Mouse (Mus musculus): Measurements from ENCODE around the gene Fam221b. TPM values are rescaled to one million over a fixed set of nuclear protein-coding genes. Genes with fewer than 3 reads are reported as not detected.

The Fam221b gene
- 0.30 and 0.37 TPM in 2 replicates for polyA plus RNA-seq (2012; rRNA removed)

DNA sequence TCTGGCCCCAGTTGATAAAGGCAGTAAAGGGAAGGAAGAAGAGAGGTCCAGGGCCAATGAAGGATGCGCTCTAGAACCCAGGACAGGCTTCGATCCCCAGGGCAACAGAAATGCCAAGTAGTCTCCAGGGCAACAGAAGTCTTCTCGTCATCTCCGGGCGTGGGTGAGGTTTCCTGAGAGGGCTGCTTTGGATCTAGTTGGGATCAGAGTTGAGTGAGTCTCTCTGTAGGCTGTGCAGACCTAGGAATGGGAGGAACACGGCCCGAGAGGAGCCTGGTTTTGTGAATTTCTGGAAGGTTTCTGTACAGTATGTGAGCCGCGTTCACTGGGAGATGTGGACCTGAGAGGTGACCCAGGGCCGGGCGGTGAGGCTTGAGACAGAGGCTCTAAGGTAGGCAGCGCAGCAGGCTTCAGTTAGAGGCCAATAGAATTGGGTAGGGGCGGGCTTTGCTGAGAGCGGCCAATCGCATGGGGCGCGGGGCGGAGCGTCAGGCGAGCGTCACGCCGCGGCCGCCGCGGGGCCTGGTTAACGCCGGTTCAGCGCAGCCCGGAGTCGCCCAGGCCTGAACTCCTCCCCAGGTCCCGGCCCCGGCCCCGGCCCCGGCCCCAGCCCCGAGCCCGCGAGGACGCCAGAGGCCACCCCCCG is at the start of gene Fam221b, which contains the start of gene Tmem8b:
Fam221b (minus strand) TSS at position 364 of the 646 bp plus-strand sequence.
Tmem8b (plus strand) TSS at position 190 of the 646 bp plus-strand sequence.

DNA sequence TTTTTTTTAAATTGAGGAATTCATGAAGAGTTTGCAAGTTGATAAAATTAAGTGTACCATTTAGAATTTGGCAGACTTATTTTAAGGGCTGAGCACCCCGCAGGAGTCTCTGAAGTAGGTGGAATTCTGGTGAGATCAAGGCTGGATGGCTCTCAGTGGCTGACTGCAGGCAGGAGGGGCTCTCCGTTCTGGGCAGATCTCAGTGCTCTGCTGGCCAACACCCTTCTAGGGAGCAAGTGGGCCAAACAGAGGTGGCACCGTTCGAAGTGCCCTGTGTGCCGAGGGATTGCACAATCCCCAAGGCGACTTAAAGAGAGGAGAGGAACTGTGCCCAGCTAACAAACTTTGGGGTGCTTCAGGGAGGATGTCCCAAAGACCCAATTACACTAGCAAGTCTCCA is 40.9 kb upstream of the Fam221b start, which contains the start of gene Olfr71:
Olfr71 (minus strand) TSS at position 387 of the 400 bp plus-strand sequence.

GRCm38 (mm10) chr4:43700707-43701106 is 31.8 kb upstream of the Fam221b start, which contains the start of gene Olfr70:
Gene Olfr70, minus strand, starts transcription at chr4:43700807.

DNA sequence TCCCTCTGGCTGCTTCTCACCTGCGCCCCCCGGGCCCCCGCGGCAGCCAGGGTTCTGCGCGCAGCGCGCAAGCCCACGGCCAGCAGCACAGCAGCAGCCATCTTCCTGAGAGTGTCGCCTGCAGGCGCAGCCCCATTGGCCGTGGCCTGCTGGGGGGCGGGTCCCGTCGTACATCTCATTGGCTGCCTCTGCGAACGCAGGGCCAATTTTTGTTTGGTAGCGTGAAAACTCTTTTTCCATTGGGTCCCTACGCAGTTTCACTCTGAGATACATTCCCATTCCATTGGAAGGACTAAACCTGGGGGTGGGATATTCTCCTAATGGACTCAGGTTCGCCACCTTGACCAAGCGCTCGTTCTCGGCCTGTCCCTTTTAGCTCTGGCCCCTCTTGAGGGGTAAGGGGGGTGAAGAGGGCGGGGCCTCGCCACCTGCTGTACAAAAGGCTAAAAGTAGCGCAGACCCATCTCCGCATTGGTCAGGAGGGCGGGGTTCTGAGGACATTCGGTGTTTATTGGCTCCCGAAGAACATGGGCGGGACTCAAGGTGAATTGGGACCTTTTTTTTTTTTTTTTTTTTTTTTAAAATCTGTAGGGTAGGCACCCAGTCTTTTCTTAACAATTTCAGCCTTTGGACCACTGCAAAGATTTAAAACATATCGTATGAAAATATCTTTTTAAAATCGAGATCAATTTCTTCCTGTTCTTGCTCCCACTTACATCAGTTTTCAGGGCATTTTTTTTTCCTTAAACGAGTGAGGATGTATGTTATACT is 12.4 kb downstream of the Fam221b start, which contains the start of gene Hint2:
Hint2 (minus strand) TSS at position 128 of the 771 bp plus-strand sequence.

GRCm38 (mm10) chr4:43653161-43654015 is 15.6 kb downstream of the Fam221b start, which contains the start of gene Spag8:
Gene Spag8, minus strand, starts transcription at chr4:43653594.

GRCm38 (mm10) chr4:43631046-43631955 is 37.6 kb downstream of the Fam221b start, which contains the start of gene Npr2:
Gene Npr2, plus strand, starts transcription at chr4:43631935.

Other genes starting within 250 kb of the Fam221b start
- 0.92 and 1.1 TPM in 2 replicates for gene Fam166b, start 240.0 kb downstream of the Fam221b start, polyA plus RNA-seq (2012; rRNA removed)
- gene Tesk1, start 227.2 kb downstream of the Fam221b start, polyA plus RNA-seq (2012; rRNA removed): 75.3 and 75.5 TPM in 2 replicates
- 0.20 and 0.59 TPM in 2 replicates for gene Cd72, start 214.5 kb downstream of the Fam221b start, polyA plus RNA-seq (2012; rRNA removed)
- gene Sit1, start 185.4 kb downstream of the Fam221b start, polyA plus RNA-seq (2012; rRNA removed): not detected in 2 replicates
- gene Ccdc107, start 176.2 kb downstream of the Fam221b start, polyA plus RNA-seq (2012; rRNA removed): 76.4 and 104 TPM in 2 replicates
- 33.3 and 39.5 TPM in 2 replicates for gene Arhgef39, start 169.4 kb downstream of the Fam221b start, polyA plus RNA-seq (2012; rRNA removed)
- gene Car9, start 162.2 kb downstream of the Fam221b start, polyA plus RNA-seq (2012; rRNA removed): 0.50 and 0.79 TPM in 2 replicates
- 15.7 and 78.5 TPM in 2 replicates for gene Tpm2, start 145.4 kb downstream of the Fam221b start, polyA plus RNA-seq (2012; rRNA removed)
- 52.6 and 54.6 TPM in 2 replicates for gene Creb3, start 106.8 kb downstream of the Fam221b start, polyA plus RNA-seq (2012; rRNA removed)
- 54.6 and 60.2 TPM in 2 replicates for gene Tln1, start 106.5 kb downstream of the Fam221b start, polyA plus RNA-seq (2012; rRNA removed)
- 55.7 and 57.0 TPM in 2 replicates for gene Rgp1, start 90.4 kb downstream of the Fam221b start, polyA plus RNA-seq (2012; rRNA removed)
- gene Gba2, start 90.3 kb downstream of the Fam221b start, polyA plus RNA-seq (2012; rRNA removed): 82.9 and 90.4 TPM in 2 replicates
- not detected in 2 replicates for gene Msmp, start 84.7 kb downstream of the Fam221b start, polyA plus RNA-seq (2012; rRNA removed)
- 69.8 and 78.3 TPM in 2 replicates for gene Npr2, start 37.2 kb downstream of the Fam221b start, polyA plus RNA-seq (2012; rRNA removed)
- 6.6 and 7.9 TPM in 2 replicates for gene Spag8, start 15.6 kb downstream of the Fam221b start, polyA plus RNA-seq (2012; rRNA removed)
- gene Hint2, start 12.7 kb downstream of the Fam221b start, polyA plus RNA-seq (2012; rRNA removed): 56.9 and 57.8 TPM in 2 replicates
- gene Tmem8b, start 174 bp downstream of the Fam221b start, polyA plus RNA-seq (2012; rRNA removed): 23.4 and 26.5 TPM in 2 replicates
- gene Olfr70, start 31.7 kb upstream of the Fam221b start, polyA plus RNA-seq (2012; rRNA removed): not detected in 2 replicates
- not detected in 2 replicates for gene Olfr71, start 41.1 kb upstream of the Fam221b start, polyA plus RNA-seq (2012; rRNA removed)
- 0.37 and 0.76 TPM in 2 replicates for gene Hrct1, start 58.0 kb upstream of the Fam221b start, polyA plus RNA-seq (2012; rRNA removed)
- gene Spaar, start 60.9 kb upstream of the Fam221b start, polyA plus RNA-seq (2012; rRNA removed): 0.09 and 0.16 TPM in 2 replicates
- gene Olfr159, start 101.9 kb upstream of the Fam221b start, polyA plus RNA-seq (2012; rRNA removed): not detected in 2 replicates
- not detected in 2 replicates for gene Olfr156, start 154.8 kb upstream of the Fam221b start, polyA plus RNA-seq (2012; rRNA removed)
- not detected in 2 replicates for gene Olfr157, start 171.1 kb upstream of the Fam221b start, polyA plus RNA-seq (2012; rRNA removed)
- not detected in 2 replicates for gene Olfr155, start 182.4 kb upstream of the Fam221b start, polyA plus RNA-seq (2012; rRNA removed)
- gene Reck, start 206.4 kb upstream of the Fam221b start, polyA plus RNA-seq (2012; rRNA removed): 17.9 and 28.9 TPM in 2 replicates

Data from central nervous system, embryonic 14 days (tissue).